Mouse (Mus musculus) neural tube, embryonic 15.5 days (tissue): ENCODE results near the gene Ccdc85c. TPM values are rescaled to one million over a fixed set of nuclear protein-coding genes. Genes with fewer than 3 reads are reported as not detected.
A peak's percentile ranks its signal among the peaks of the same experiment; 100 is the strongest.

Source experiments
- ATAC-seq: fragments of 200-750 bp; cut with Nextera tagmentation; 2 replicates; pipeline ENCODE4 v1.8.0; 2017; ENCODE audit warnings: mild to moderate bottlenecking, moderate TSS enrichment, moderate library complexity; ENCODE audit not compliant: low FRiP score
- H3K27ac ChIP-seq: fragments of 300-500 bp; sonication (generic); replicated peaks from 2 replicates; pipeline ENCODE4 v1.5.1; 2015; ENCODE audit warnings: mild to moderate bottlenecking, inconsistent platforms
- H3K27me3 ChIP-seq: fragments of 300-500 bp; sonication (generic); replicated peaks from 2 replicates; pipeline ENCODE4 v1.6.1; 2015; ENCODE audit warnings: inconsistent platforms
- H3K36me3 ChIP-seq: fragments of 300-500 bp; sonication (generic); 2 replicates; pipeline ENCODE4 v1.6.1; 2015; ENCODE audit warnings: inconsistent platforms
- H3K4me1 ChIP-seq: fragments of 300-500 bp; sonication (generic); 2 replicates; pipeline ENCODE4 v1.6.1; 2015; ENCODE audit warnings: inconsistent platforms
- H3K4me2 ChIP-seq: fragments of 300-500 bp; sonication (generic); 2 replicates; pipeline ENCODE4 v1.6.1; 2015; ENCODE audit warnings: inconsistent platforms, mild to moderate bottlenecking, moderate library complexity
- H3K4me3 ChIP-seq: fragments of 300-500 bp; sonication (generic); replicated peaks from 2 replicates; pipeline ENCODE4 v1.5.1; 2015; ENCODE audit warnings: mild to moderate bottlenecking, inconsistent platforms
- H3K9ac ChIP-seq: fragments of 300-500 bp; sonication (generic); replicated peaks from 2 replicates; pipeline ENCODE4 v1.6.1; 2015; ENCODE audit warnings: mild to moderate bottlenecking, inconsistent platforms
- H3K9me3 ChIP-seq: fragments of 300-500 bp; sonication (generic); replicated peaks from 2 replicates; pipeline ENCODE4 v1.6.1; 2016; ENCODE audit warnings: inconsistent platforms
- WGBS: fragments of 180-500 bp; shearing (Covaris S2); methylation state at CpG from one replicate; pipeline ENCODE4 v1.1.7; 2015; ENCODE audit warnings: mixed read lengths; 5-methylcytosine and 5-hydroxymethylcytosine counted together
- polyA plus RNA-seq: library from polyadenylated mRNA; unstranded; fragments of >200 nt; fragmentation: Nextera tagmentation; extraction: Ambion mirVana; gene quantifications from 2 replicates; pipeline ENCODE4 v1.2.1, GENCODE M21; 2015

Gene Ccdc85c
- polyA plus RNA-seq, 1 experiment from 2014 or later: 11.9 TPM

- H3K9ac ChIP-seq: no peak overlapping the region
- no peaks in the 10 kb centered on the region for H3K9me3 ChIP-seq
- no peak for ATAC-seq
- WGBS: 91% methylated on average over 9 of the region's 9 CpGs
- H3K4me2 ChIP-seq: no peak overlapping the region
- peaks cover 44% of the 10 kb centered on the region for H3K4me1 ChIP-seq
- peaks cover 24% of the 10 kb centered on the region for H3K36me3 ChIP-seq
- H3K4me3 ChIP-seq: no peak overlapping the region
- no peak overlapping the region for H3K27ac ChIP-seq
- no peaks in the 10 kb centered on the region for H3K27me3 ChIP-seq
Measured at GRCm38 (mm10) chr12:108208216-108208615, 67.0 kb downstream of the Ccdc85c start.

- Histone ChIP-seq H3K4me1 (peaks cover 28% of the 10 kb centered on the region), H3K4me2 (no peak overlapping the region), H3K36me3 (peaks cover 33% of the 10 kb centered on the region), H3K9me3 (no peaks in the 10 kb centered on the region), H3K27ac (no peak overlapping the region), H3K27me3 (no peaks in the 10 kb centered on the region), H3K9ac (no peak overlapping the region), H3K4me3 (no peak overlapping the region)
- WGBS: 7% methylated on average over 5 of the region's 5 CpGs
- peak; percentile 69 for ATAC-seq
Measured at GRCm38 (mm10) chr12:108206641-108207040, 68.6 kb downstream of the Ccdc85c start.

GRCm38 (mm10) chr12:108204978-108205377 lies 70.2 kb downstream of the Ccdc85c start:
- WGBS: 79% methylated on average over 12 of the region's 12 CpGs
- peaks cover 49% of the 10 kb centered on the region for H3K36me3 ChIP-seq

GRCm38 (mm10) chr12:108203895-108204294 lies 71.3 kb downstream of the Ccdc85c start:
- WGBS: 83% methylated on average over 8 of the region's 8 CpGs
- Histone ChIP-seq H3K9ac (no peak overlapping the region), H3K27ac (no peak overlapping the region)

More at GRCm38 (mm10) chr12:108204978-108205377, 70.2 kb downstream of the Ccdc85c start:
- no peaks in the 10 kb centered on the region for H3K9me3 ChIP-seq
- no peak overlapping the region for H3K4me3 ChIP-seq
- ATAC-seq: no peak
- no peak overlapping the region for H3K27ac ChIP-seq
- H3K27me3 ChIP-seq: no peaks in the 10 kb centered on the region
- no peak overlapping the region for H3K9ac ChIP-seq
- H3K4me1 ChIP-seq: peaks cover 14% of the 10 kb centered on the region
- H3K4me2 ChIP-seq: no peak overlapping the region

GRCm38 (mm10) chr12:108200094-108200493 lies 75.1 kb downstream of the Ccdc85c start:
- WGBS: 83% methylated on average over 1 of the region's 1 CpGs
- Histone ChIP-seq H3K27me3 (no peaks in the 10 kb centered on the region), H3K9me3 (no peaks in the 10 kb centered on the region), H3K9ac (no peak overlapping the region), H3K4me2 (no peak overlapping the region), H3K4me3 (no peak overlapping the region), H3K4me1 (no peaks in the 10 kb centered on the region), H3K27ac (no peak overlapping the region), H3K36me3 (peaks cover 84% of the 10 kb centered on the region)
- ATAC-seq: no peak

More at GRCm38 (mm10) chr12:108203895-108204294, 71.3 kb downstream of the Ccdc85c start:
- Histone ChIP-seq H3K4me1 (peaks cover 4% of the 10 kb centered on the region), H3K4me2 (no peak overlapping the region), H3K36me3 (peaks cover 60% of the 10 kb centered on the region), H3K9me3 (no peaks in the 10 kb centered on the region), H3K27me3 (no peaks in the 10 kb centered on the region), H3K4me3 (no peak overlapping the region)
- no peak for ATAC-seq

GRCm38 (mm10) chr12:108198447-108198846 lies 76.8 kb downstream of the Ccdc85c start:
- Histone ChIP-seq H3K9me3 (no peaks in the 10 kb centered on the region), H3K36me3 (peaks cover 90% of the 10 kb centered on the region), H3K9ac (no peak overlapping the region), H3K4me1 (no peaks in the 10 kb centered on the region), H3K27me3 (no peaks in the 10 kb centered on the region), H3K4me3 (no peak overlapping the region), H3K27ac (no peak overlapping the region), H3K4me2 (no peak overlapping the region)
- ATAC-seq: no peak
- 87% methylated on average over 4 of the region's 4 CpGs for WGBS

- Histone ChIP-seq H3K4me3 (no peak overlapping the region), H3K9me3 (no peaks in the 10 kb centered on the region), H3K4me1 (no peaks in the 10 kb centered on the region), H3K4me2 (no peak overlapping the region), H3K27me3 (no peaks in the 10 kb centered on the region), H3K9ac (no peak overlapping the region), H3K27ac (no peak overlapping the region), H3K36me3 (peaks cover 93% of the 10 kb centered on the region)
- WGBS: 96% methylated on average over 11 of the region's 11 CpGs
- no peak for ATAC-seq
Measured at GRCm38 (mm10) chr12:108195761-108196160, 79.5 kb downstream of the Ccdc85c start.

GRCm38 (mm10) chr12:108193878-108194277 lies 81.3 kb downstream of the Ccdc85c start:
- H3K9me3 ChIP-seq: no peaks in the 10 kb centered on the region
- H3K4me3 ChIP-seq: no peak overlapping the region
- ATAC-seq: no peak
- 88% methylated on average over 5 of the region's 5 CpGs for WGBS
- no peak overlapping the region for H3K4me2 ChIP-seq
- no peak overlapping the region for H3K9ac ChIP-seq
- no peaks in the 10 kb centered on the region for H3K27me3 ChIP-seq
- peaks cover 91% of the 10 kb centered on the region for H3K36me3 ChIP-seq
- no peak overlapping the region for H3K27ac ChIP-seq
- no peaks in the 10 kb centered on the region for H3K4me1 ChIP-seq

- no peak overlapping the region for H3K4me3 ChIP-seq
- WGBS: 92% methylated on average over 6 of the region's 6 CpGs
- ATAC-seq: no peak
- H3K9ac ChIP-seq: no peak overlapping the region
- peaks cover 69% of the 10 kb centered on the region for H3K36me3 ChIP-seq
- no peaks in the 10 kb centered on the region for H3K4me1 ChIP-seq
- H3K27me3 ChIP-seq: no peaks in the 10 kb centered on the region
- no peak overlapping the region for H3K27ac ChIP-seq
- H3K9me3 ChIP-seq: no peaks in the 10 kb centered on the region
- no peak overlapping the region for H3K4me2 ChIP-seq
Measured at GRCm38 (mm10) chr12:108187541-108188091, 87.6 kb downstream of the Ccdc85c start.

GRCm38 (mm10) chr12:108181716-108182115 lies 93.5 kb downstream of the Ccdc85c start:
- 96% methylated on average over 6 of the region's 6 CpGs for WGBS
- no peaks in the 10 kb centered on the region for H3K9me3 ChIP-seq
- no peak overlapping the region for H3K4me3 ChIP-seq
- H3K27me3 ChIP-seq: no peaks in the 10 kb centered on the region
- ATAC-seq: no peak
- no peak overlapping the region for H3K27ac ChIP-seq
- no peak overlapping the region for H3K4me2 ChIP-seq
- no peak overlapping the region for H3K9ac ChIP-seq
- H3K36me3 ChIP-seq: peaks cover 26% of the 10 kb centered on the region
- H3K4me1 ChIP-seq: peaks cover 25% of the 10 kb centered on the region

- ATAC-seq: peak; percentile 98
- H3K4me1 ChIP-seq: peaks cover 31% of the 10 kb centered on the region
- H3K4me2 ChIP-seq: peak within 1 kb of the TSS; percentile 89
- H3K9ac ChIP-seq: peak within 1 kb of the TSS; percentile 91
- H3K27me3 ChIP-seq: no peaks in the 10 kb centered on the region
- no peaks in the 10 kb centered on the region for H3K9me3 ChIP-seq
- peak within 1 kb of the TSS; percentile 80 for H3K4me3 ChIP-seq
- peak within 1 kb of the TSS; percentile 86 for H3K27ac ChIP-seq
- peaks cover 15% of the 10 kb centered on the region for H3K36me3 ChIP-seq
- under 1% methylated on average over 80 of the region's 82 CpGs for WGBS
Measured at GRCm38 (mm10) chr12:108179321-108180266, 95.6 kb downstream of the Ccdc85c start, which contains the start of gene Ccnk. Gene Ccnk, plus strand, starts transcription at chr12:108179579.

GRCm38 (mm10) chr12:108179246-108179320 lies 96.1 kb downstream of the Ccdc85c start, which contains the start of gene Setd3:
Gene Setd3, minus strand, starts transcription at chr12:108179314.
- H3K27ac ChIP-seq: peak within 1 kb of the TSS; percentile 86
- peak within 1 kb of the TSS; percentile 89 for H3K4me2 ChIP-seq
- H3K4me3 ChIP-seq: peak within 1 kb of the TSS; percentile 80
- peak within 1 kb of the TSS; percentile 91 for H3K9ac ChIP-seq
- 0% methylated on average over 8 of the region's 9 CpGs for WGBS
- no peaks in the 10 kb centered on the region for H3K9me3 ChIP-seq
- H3K36me3 ChIP-seq: peaks cover 10% of the 10 kb centered on the region
- no peak for ATAC-seq
- peaks cover 31% of the 10 kb centered on the region for H3K4me1 ChIP-seq
- H3K27me3 ChIP-seq: no peaks in the 10 kb centered on the region
